Comparison of ENCODE assay signal across 9 mouse cellular contexts in genomic region chr13:112415896-112416295, GRCm38 (mm10). TPM values are rescaled to one million over a fixed set of nuclear protein-coding genes. Genes with fewer than 3 reads are reported as not detected.
A peak's percentile ranks its signal among the peaks of the same experiment; 100 is the strongest.
DNase-seq lines count a peak whose midpoint lies in the region; ATAC-seq and TF ChIP-seq lines count a peak whose summit lies in the region.
"Had no signal": no experiment of that assay in that cellular context is flagged by ENCODE, and none has a peak within 500 bp of the region (broad histone marks: within the 10 kb centered on the region; RNA-seq: fewer than 3 reads in every experiment).

No protein-coding gene starts in this region.

- no peak overlapping the region for H3K4me3 ChIP-seq in kidney, embryonic 14.5 days (ENCODE audit: low read length)
- H3K4me3 ChIP-seq in ES-Bruce4 (ENCODE audit: low read depth, low read length) = no peak overlapping the region
- H3K4me3 ChIP-seq in limb, embryonic 15.5 days = no peak overlapping the region

- 76% methylated on average over 6 of the region's 6 CpGs for WGBS in kidney, embryonic 14.5 days
- 84% methylated on average over 6 of the region's 6 CpGs for WGBS in limb, embryonic 15.5 days

- TF ChIP-seq POLR2A in ES-Bruce4 (IDR thresholded peaks at IDR 0.05; ENCODE audit: insufficient read depth, low read length) = no peak

- peak overlapping the region; percentile 69; the same call in 1 of the 2 replicates for H3K27ac ChIP-seq in kidney, embryonic 14.5 days (ENCODE audit: low read depth, low read length)
- peak overlapping the region; percentile 86 for H3K27ac ChIP-seq in ES-Bruce4 (ENCODE audit: insufficient read depth, low read length)
- peak overlapping the region; percentile 58; the same call in 1 of the 2 replicates for H3K27ac ChIP-seq in limb, embryonic 15.5 days

- no peaks in the 10 kb centered on the region for H3K27me3 ChIP-seq in kidney, embryonic 14.5 days (ENCODE audit: control insufficient read depth, insufficient read depth, low read length)
- no peaks in the 10 kb centered on the region for H3K27me3 ChIP-seq in ES-Bruce4 (ENCODE audit: control insufficient read depth, insufficient read depth, low read length, poor library complexity, severe bottlenecking)
- no peaks in the 10 kb centered on the region for H3K27me3 ChIP-seq in limb, embryonic 15.5 days

- no peak; the same call in 1 of the 2 replicates for ATAC-seq in kidney, embryonic 14.5 days (ENCODE audit: low FRiP score, low TSS enrichment)
- ATAC-seq in limb, embryonic 15.5 days (ENCODE audit: insufficient number of reproducible peaks, low FRiP score, low TSS enrichment, low read depth) = no peak
- ATAC-seq in erythroblast, adult 5-6 weeks (replicated peaks; ENCODE audit: low FRiP score, poor library complexity, severe bottlenecking) = no peak

- H3K36me3 ChIP-seq in kidney, embryonic 14.5 days (ENCODE audit: control insufficient read depth, insufficient read depth, low read length) = no peaks in the 10 kb centered on the region
- H3K36me3 ChIP-seq in ES-Bruce4 (ENCODE audit: control insufficient read depth, insufficient read depth, low read length, poor library complexity, severe bottlenecking) = no peaks in the 10 kb centered on the region
- H3K36me3 ChIP-seq in limb, embryonic 15.5 days = no peaks in the 10 kb centered on the region

- no peak overlapping the region for H3K4me2 ChIP-seq in kidney, embryonic 14.5 days (replicated peaks; ENCODE audit: low read depth, low read length)
- no peak overlapping the region for H3K4me2 ChIP-seq in limb, embryonic 15.5 days

- no peak for DNase-seq in kidney, postnatal 4 days
- peak; percentile 62 for DNase-seq in R1 (ENCODE audit: low read depth, low spot score)
- no peak for DNase-seq in adrenal gland, adult (ENCODE audit: inconsistent age in 2 of 2, low spot score in 1 of 2)
- DNase-seq: cerebellum, postnatal 36 days; thymus, postnatal 4 days had no signal

- no peaks in the 10 kb centered on the region for H3K9me3 ChIP-seq in kidney, embryonic 14.5 days (ENCODE audit: control insufficient read depth, low read length)
- peaks cover 6% of the 10 kb centered on the region; the same call in 1 of the 2 replicates for H3K9me3 ChIP-seq in ES-Bruce4 (replicated peaks; ENCODE audit: control insufficient read depth, insufficient read depth, low read length, poor library complexity, severe bottlenecking)
- H3K9me3 ChIP-seq in limb, embryonic 15.5 days = no peaks in the 10 kb centered on the region

- no peak for TF ChIP-seq CTCF in ES-Bruce4 (IDR thresholded peaks at IDR 0.05; ENCODE audit: low read depth, low read length)

- H3K4me1 ChIP-seq in kidney, embryonic 14.5 days (ENCODE audit: control insufficient read depth, insufficient read depth, low read length) = 0 out of 2 replicates have a peak, but pooled peaks cover 2% of the 10 kb centered on the region
- H3K4me1 ChIP-seq in ES-Bruce4 (ENCODE audit: control insufficient read depth, insufficient read depth, low read length) = peaks cover 8% of the 10 kb centered on the region
- H3K4me1 ChIP-seq in limb, embryonic 15.5 days = peaks cover 16% of the 10 kb centered on the region

- no peak for TF ChIP-seq EP300 in ES-Bruce4 (IDR thresholded peaks at IDR 0.05; ENCODE audit: insufficient read depth, low read depth, low read length)

- H3K9ac ChIP-seq in kidney, embryonic 14.5 days (ENCODE audit: low read depth, low read length) = no peak overlapping the region
- peak overlapping the region; percentile 18; the same call in 1 of the 2 replicates for H3K9ac ChIP-seq in ES-Bruce4 (ENCODE audit: low read depth, poor library complexity, severe bottlenecking)
- H3K9ac ChIP-seq in limb, embryonic 15.5 days = no peak overlapping the region

RNA-seq across cellular contexts. Expression of gene Il6st, which starts 48.0 kb away (rescaled TPM):
- 12.4 and 31.8 TPM in 2 replicates for polyA plus RNA-seq in kidney, embryonic 14.5 days (2014; fragmentation: Nextera tagmentation; extraction: Ambion mirVana)
- polyA plus RNA-seq in ES-Bruce4 (2011; ENCODE audit: insufficient read depth, insufficient read length, low read depth, missing spikeins) = 49.7 and 65.0 TPM in 2 replicates
- 39.5 and 40.2 TPM in 2 replicates for polyA plus RNA-seq in limb, embryonic 15.5 days (2015; fragmentation: Nextera tagmentation; extraction: Ambion mirVana)
- total RNA-seq in erythroblast, adult 5-6 weeks (2015; ENCODE audit: low replicate concordance) = 5.4 and 10.0 TPM in 2 replicates
- total RNA-seq in erythroblast, adult 5-6 weeks (2017; ENCODE audit: low replicate concordance) = 3.6 and 4.0 TPM in 2 replicates
